Mouse (Mus musculus): ENCODE data around the gene Tmem178b.

DNA sequence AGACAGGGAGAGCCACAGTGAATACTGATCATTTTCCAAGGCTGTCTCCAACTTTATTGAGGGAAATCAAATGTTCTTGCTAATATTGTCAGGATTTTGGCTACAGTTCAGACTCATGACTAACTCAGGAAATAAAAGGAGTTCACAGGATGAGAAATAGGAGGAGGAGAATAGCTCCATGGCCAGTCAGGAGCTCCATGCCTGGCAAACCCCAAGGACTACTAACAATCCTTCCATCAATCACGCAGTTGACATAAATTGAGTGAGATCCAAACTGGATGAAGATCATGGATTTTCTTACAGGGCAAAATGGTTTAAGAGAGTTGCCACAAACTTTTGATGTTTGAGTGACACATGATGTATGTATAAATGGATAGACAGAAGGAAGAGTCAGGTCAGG, 258.9 kb downstream of the Tmem178b start:
- TF ChIP-seq POLR2A (IDR thresholded peaks at IDR 0.05; ENCODE audit: low read depth, low read length) (no peak), CTCF (IDR thresholded peaks at IDR 0.05; ENCODE audit: extremely low read depth, insufficient read length, insufficient replicate concordance, low read depth, low read length) (no peak)

Data from small intestine, adult 2 months (tissue).